Mouse (Mus musculus): ENCODE data around the gene Tcf12.

Gene Tcf12

GRCm38 (mm10) chr9:72088893-72089611 is 22.6 kb downstream of the Tcf12 start:
- DNase-seq (ENCODE audit: low read depth), result no peak

GRCm38 (mm10) chr9:72085017-72085416 is 26.7 kb downstream of the Tcf12 start:
- no peak for DNase-seq (ENCODE audit: low read depth)

GRCm38 (mm10) chr9:72084131-72084530 is 27.5 kb downstream of the Tcf12 start:
- no peak for DNase-seq (ENCODE audit: low read depth)

- DNase-seq (ENCODE audit: low read depth), result no peak
Observed at GRCm38 (mm10) chr9:72076158-72076557, 35.5 kb downstream of the Tcf12 start.

GRCm38 (mm10) chr9:72066151-72066550 is 45.5 kb downstream of the Tcf12 start:
- DNase-seq (ENCODE audit: low read depth), result no peak

- no peak for DNase-seq (ENCODE audit: low read depth)
Observed at GRCm38 (mm10) chr9:72053144-72053543, 58.5 kb downstream of the Tcf12 start.

- no peak for DNase-seq (ENCODE audit: low read depth)
Observed at GRCm38 (mm10) chr9:72040156-72040555, 71.5 kb downstream of the Tcf12 start.

- peak; percentile 21 for DNase-seq (ENCODE audit: low read depth)
Observed at GRCm38 (mm10) chr9:72039369-72039768, 72.3 kb downstream of the Tcf12 start.

GRCm38 (mm10) chr9:72037059-72037516 is 74.6 kb downstream of the Tcf12 start:
- no peak for DNase-seq (ENCODE audit: low read depth)

- DNase-seq (ENCODE audit: low read depth), result no peak
Observed at GRCm38 (mm10) chr9:72036257-72036656, 75.4 kb downstream of the Tcf12 start.

GRCm38 (mm10) chr9:72033271-72033670 is 78.4 kb downstream of the Tcf12 start:
- DNase-seq (ENCODE audit: low read depth), result no peak

GRCm38 (mm10) chr9:72030274-72030673 is 81.4 kb downstream of the Tcf12 start:
- DNase-seq (ENCODE audit: low read depth), result peak; percentile 21

- peak; percentile 34 for DNase-seq (ENCODE audit: low read depth)
Observed at GRCm38 (mm10) chr9:72029601-72030000, 82.1 kb downstream of the Tcf12 start.

- no peak for DNase-seq (ENCODE audit: low read depth)
Observed at GRCm38 (mm10) chr9:72023274-72023673, 88.4 kb downstream of the Tcf12 start.

- no peak for DNase-seq (ENCODE audit: low read depth)
Observed at GRCm38 (mm10) chr9:72021512-72021911, 90.2 kb downstream of the Tcf12 start.

GRCm38 (mm10) chr9:72016021-72016420 is 95.7 kb downstream of the Tcf12 start:
- DNase-seq (ENCODE audit: low read depth), result no peak

- DNase-seq (ENCODE audit: low read depth), result no peak
Observed at GRCm38 (mm10) chr9:72014585-72015381, 96.9 kb downstream of the Tcf12 start.

- no peak for DNase-seq (ENCODE audit: low read depth)
Observed at GRCm38 (mm10) chr9:72013541-72013940, 98.1 kb downstream of the Tcf12 start.

- no peak for DNase-seq (ENCODE audit: low read depth)
Observed at GRCm38 (mm10) chr9:72008634-72009033, 103.0 kb downstream of the Tcf12 start.

- no peak for DNase-seq (ENCODE audit: low read depth)
Observed at GRCm38 (mm10) chr9:71991147-71991546, 120.5 kb downstream of the Tcf12 start.

GRCm38 (mm10) chr9:71990376-71990775 is 121.3 kb downstream of the Tcf12 start:
- DNase-seq (ENCODE audit: low read depth), result no peak

- DNase-seq (ENCODE audit: low read depth), result no peak
Observed at GRCm38 (mm10) chr9:71989663-71990062, 122.0 kb downstream of the Tcf12 start.

GRCm38 (mm10) chr9:71986716-71987115 is 125.0 kb downstream of the Tcf12 start:
- DNase-seq (ENCODE audit: low read depth), result no peak
